Mouse (Mus musculus) midbrain, embryonic 16.5 days (tissue): ENCODE measurements around the gene Cux2. TPM values are rescaled to one million over a fixed set of nuclear protein-coding genes. Genes with fewer than 3 reads are reported as not detected.

Experiments
- ATAC-seq: fragments of 200-750 bp; cut with Nextera tagmentation; 2 replicates; pipeline ENCODE4 v1.8.0; 2017; ENCODE audit warnings: moderate TSS enrichment
- H3K27ac ChIP-seq: fragments of 300-500 bp; sonication (generic); 2 replicates; pipeline ENCODE4 v1.5.1; 2014; ENCODE audit warnings: mild to moderate bottlenecking, low read length, mixed read lengths
- H3K27me3 ChIP-seq: fragments of 300-500 bp; sonication (generic); 2 replicates; pipeline ENCODE4 v1.6.1; 2014; ENCODE audit warnings: low read depth, low read length, mixed read lengths; ENCODE audit not compliant: control insufficient read depth, insufficient read depth
- H3K36me3 ChIP-seq: fragments of 300-500 bp; sonication (generic); 2 replicates; pipeline ENCODE4 v1.6.1; 2014; ENCODE audit warnings: mild to moderate bottlenecking, low read length, moderate library complexity, mixed read lengths; ENCODE audit not compliant: control insufficient read depth, insufficient read depth
- H3K4me1 ChIP-seq: fragments of 300-500 bp; sonication (generic); 2 replicates; pipeline ENCODE4 v1.6.1; 2014; ENCODE audit warnings: mild to moderate bottlenecking, low read length, mixed read lengths; ENCODE audit not compliant: control insufficient read depth, insufficient read depth
- H3K4me2 ChIP-seq: fragments of 300-500 bp; sonication (generic); 2 replicates; pipeline ENCODE4 v1.6.1; 2014; ENCODE audit warnings: mild to moderate bottlenecking, low read length, mixed read lengths
- H3K4me3 ChIP-seq: fragments of 300-500 bp; sonication (generic); 2 replicates; pipeline ENCODE4 v1.5.1; 2014; ENCODE audit warnings: low read depth, mild to moderate bottlenecking, low read length, moderate library complexity, mixed read lengths
- H3K9ac ChIP-seq: fragments of 300-500 bp; sonication (generic); 2 replicates; pipeline ENCODE4 v1.6.1; 2014; ENCODE audit warnings: low read depth, low read length, mixed read lengths
- H3K9me3 ChIP-seq: fragments of 300-500 bp; sonication (generic); replicated peaks from 2 replicates; pipeline ENCODE4 v1.6.1; 2014; ENCODE audit warnings: mild to moderate bottlenecking, low read length, mixed read lengths; ENCODE audit not compliant: control insufficient read depth, poor library complexity, severe bottlenecking
- WGBS: fragments of 180-500 bp; shearing (Covaris S2); extraction: QIAGEN DNeasy Blood & Tissue Kit; methylation state at CpG from one replicate; pipeline ENCODE4 v1.1.7; 2014; 5-methylcytosine and 5-hydroxymethylcytosine counted together
- polyA plus RNA-seq: library from polyadenylated mRNA; unstranded; fragments of >200 nt; fragmentation: Nextera tagmentation; extraction: Ambion mirVana; gene quantifications from 2 replicates; pipeline ENCODE4 v1.2.1, GENCODE M21; 2015

The Cux2 gene
- polyA plus RNA-seq, 1 experiment from 2014 or later: 20.2 TPM

DNA sequence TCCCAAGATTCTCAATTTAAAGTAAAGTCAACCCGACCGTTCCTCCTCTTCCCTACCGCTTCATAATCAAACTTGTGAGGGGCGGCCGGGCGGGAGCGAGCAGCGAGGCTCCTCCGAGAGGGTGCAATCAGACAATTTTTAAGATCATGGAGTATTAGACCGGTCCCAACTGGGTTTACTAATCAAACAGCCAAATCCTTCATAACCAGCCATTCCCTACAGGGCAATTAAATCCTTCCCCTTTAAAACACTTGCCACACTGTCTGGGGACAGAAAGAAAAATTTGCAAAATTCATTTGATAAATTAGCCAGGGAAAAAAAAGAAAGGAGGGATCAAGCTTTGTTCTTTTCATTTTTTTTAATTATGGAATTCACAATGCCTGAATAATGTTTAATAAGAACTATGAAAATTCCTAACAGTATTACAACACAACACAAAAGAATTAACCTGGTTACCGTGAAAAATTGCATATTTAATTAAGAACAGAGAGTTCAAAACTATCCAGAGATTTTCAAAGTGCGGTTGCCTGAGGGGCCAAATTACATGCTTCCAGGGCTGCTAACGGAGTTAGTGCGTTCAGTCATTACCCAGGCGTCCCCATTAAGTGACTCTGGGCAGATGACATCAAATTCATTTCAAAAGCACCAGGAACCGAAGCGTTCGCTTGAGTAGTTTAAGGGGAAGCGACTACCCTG, 17.3 kb downstream of the Cux2 start:
- no peak overlapping the region for H3K9ac ChIP-seq

GRCm38 (mm10) chr5:122031146-122031545, 18.8 kb downstream of the Cux2 start:
- H3K4me2 ChIP-seq: no peak overlapping the region
- H3K9ac ChIP-seq: no peak overlapping the region
- H3K27ac ChIP-seq: no peak overlapping the region
- H3K4me3 ChIP-seq: no peak overlapping the region
- H3K4me1 ChIP-seq: peaks cover 10% of the 10 kb centered on the region
- H3K27me3 ChIP-seq: no peaks in the 10 kb centered on the region
- 75% methylated on average over 12 of the region's 12 CpGs for WGBS
- ATAC-seq: no peak
- H3K36me3 ChIP-seq: peaks cover 3% of the 10 kb centered on the region
- H3K9me3 ChIP-seq: 0 out of 2 replicates have a peak, but pooled peaks cover under 1% of the 10 kb centered on the region

More for the DNA sequence above, 17.3 kb downstream of the Cux2 start:
- peaks cover 11% of the 10 kb centered on the region for H3K9me3 ChIP-seq
- ATAC-seq: peak; percentile 66
- H3K36me3 ChIP-seq: peaks cover 16% of the 10 kb centered on the region
- peak overlapping the region; percentile 38; the same call in 1 of the 2 replicates for H3K27ac ChIP-seq
- peaks cover 10% of the 10 kb centered on the region for H3K4me1 ChIP-seq
- no peak overlapping the region for H3K4me2 ChIP-seq
- no peak overlapping the region for H3K4me3 ChIP-seq
- WGBS: 25% methylated on average over 19 of the region's 19 CpGs
- H3K27me3 ChIP-seq: no peaks in the 10 kb centered on the region

GRCm38 (mm10) chr5:122030640-122031039, 19.3 kb downstream of the Cux2 start:
- no peaks in the 10 kb centered on the region for H3K36me3 ChIP-seq
- H3K4me1 ChIP-seq: peaks cover 10% of the 10 kb centered on the region
- H3K9ac ChIP-seq: no peak overlapping the region
- H3K4me3 ChIP-seq: no peak overlapping the region
- no peaks in the 10 kb centered on the region for H3K27me3 ChIP-seq
- no peaks in the 10 kb centered on the region for H3K9me3 ChIP-seq
- no peak overlapping the region for H3K4me2 ChIP-seq
- 69% methylated on average over 8 of the region's 11 CpGs for WGBS
- H3K27ac ChIP-seq: no peak overlapping the region
- ATAC-seq: no peak

DNA sequence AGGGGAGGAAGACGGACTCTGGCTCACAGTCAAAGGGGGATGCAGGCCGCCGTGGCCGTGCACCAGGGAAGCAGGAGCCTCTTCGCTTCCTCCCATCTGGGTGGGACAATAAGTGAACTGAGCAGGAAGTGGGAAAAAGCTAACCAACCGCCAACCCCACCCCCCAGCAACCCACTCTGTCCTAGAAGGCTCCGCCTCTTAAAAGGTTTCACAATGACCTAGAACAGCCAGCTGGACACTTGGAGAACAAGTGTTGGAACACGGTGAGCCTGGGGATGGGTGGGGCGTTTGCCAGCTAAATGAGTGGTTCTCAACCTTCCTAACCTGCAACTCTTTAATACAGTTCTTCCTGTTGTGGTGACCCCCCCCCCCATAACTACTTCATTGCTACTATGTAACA, 23.1 kb downstream of the Cux2 start:
- Histone ChIP-seq H3K4me1 (no peaks in the 10 kb centered on the region), H3K9me3 (peaks cover 6% of the 10 kb centered on the region; the same call in 1 of the 2 replicates), H3K9ac (no peak overlapping the region), H3K4me3 (no peak overlapping the region), H3K27me3 (no peaks in the 10 kb centered on the region), H3K36me3 (0 out of 2 replicates have a peak, but pooled peaks cover 5% of the 10 kb centered on the region), H3K4me2 (no peak overlapping the region), H3K27ac (no peak overlapping the region)
- WGBS: 81% methylated on average over 9 of the region's 9 CpGs
- ATAC-seq: no peak

DNA sequence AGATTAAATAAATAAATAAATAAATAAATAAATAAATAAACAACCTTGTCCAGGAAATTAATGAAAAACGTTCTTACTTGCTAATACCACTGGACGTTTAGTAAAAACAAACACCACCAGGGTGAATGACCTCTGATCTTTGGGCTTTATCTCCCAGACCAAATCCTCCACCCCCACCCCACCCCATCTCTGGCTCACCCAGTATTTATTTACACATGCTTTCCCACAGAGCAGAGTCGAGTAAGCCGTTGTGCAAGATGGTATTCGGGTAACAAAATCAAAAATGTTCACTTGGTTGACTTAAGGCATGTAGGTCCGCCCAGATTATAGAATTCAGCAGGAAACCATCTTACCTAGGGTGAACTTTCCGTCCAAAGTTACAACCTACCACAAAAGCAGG, 23.6 kb downstream of the Cux2 start:
- H3K4me2 ChIP-seq: no peak overlapping the region
- no peak for ATAC-seq
- 80% methylated on average over 7 of the region's 7 CpGs for WGBS

DNA sequence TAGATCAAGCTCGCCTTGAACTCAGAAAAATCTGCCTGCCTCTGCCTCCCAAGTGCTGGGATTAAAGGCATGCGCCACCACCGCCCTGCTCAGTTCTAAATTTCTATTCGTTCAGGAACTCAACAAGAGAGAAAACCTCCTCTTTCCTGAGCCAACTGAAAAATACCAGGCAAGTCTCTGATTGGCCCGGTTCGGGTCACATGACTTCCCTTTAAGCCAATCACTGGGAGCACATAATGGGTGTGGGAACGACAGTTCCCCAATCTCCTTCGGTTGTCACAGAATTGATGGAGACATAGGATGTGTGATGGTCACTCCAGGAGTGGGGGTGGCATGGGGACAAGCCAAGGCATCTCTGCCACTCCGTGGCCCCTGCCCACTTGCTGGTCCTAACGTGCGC, 24.8 kb downstream of the Cux2 start:
- Histone ChIP-seq H3K36me3 (0 out of 2 replicates have a peak, but pooled peaks cover 5% of the 10 kb centered on the region), H3K27ac (no peak overlapping the region), H3K4me2 (no peak overlapping the region), H3K4me1 (no peaks in the 10 kb centered on the region), H3K9ac (no peak overlapping the region), H3K9me3 (peaks cover 7% of the 10 kb centered on the region; the same call in 1 of the 2 replicates), H3K4me3 (no peak overlapping the region), H3K27me3 (no peaks in the 10 kb centered on the region)
- ATAC-seq: no peak
- WGBS: 96% methylated on average over 11 of the region's 11 CpGs

More for the DNA sequence above, 23.6 kb downstream of the Cux2 start:
- H3K4me3 ChIP-seq: no peak overlapping the region
- 0 out of 2 replicates have a peak, but pooled peaks cover 5% of the 10 kb centered on the region for H3K36me3 ChIP-seq
- no peaks in the 10 kb centered on the region for H3K4me1 ChIP-seq
- no peaks in the 10 kb centered on the region for H3K27me3 ChIP-seq
- no peak overlapping the region for H3K9ac ChIP-seq
- peaks cover 7% of the 10 kb centered on the region; the same call in 1 of the 2 replicates for H3K9me3 ChIP-seq
- H3K27ac ChIP-seq: no peak overlapping the region

- no peak overlapping the region for H3K4me2 ChIP-seq
- H3K4me1 ChIP-seq: peaks cover 7% of the 10 kb centered on the region; the same call in 1 of the 2 replicates
- H3K27ac ChIP-seq: no peak overlapping the region
- H3K4me3 ChIP-seq: no peak overlapping the region
- no peaks in the 10 kb centered on the region for H3K27me3 ChIP-seq
- peaks cover 7% of the 10 kb centered on the region; the same call in 1 of the 2 replicates for H3K9me3 ChIP-seq
- 0 out of 2 replicates have a peak, but pooled peaks cover 5% of the 10 kb centered on the region for H3K36me3 ChIP-seq
- ATAC-seq: 0 out of 2 replicates have a peak, but pooled peaks have one; percentile 27
- 64% methylated on average over 17 of the region's 17 CpGs for WGBS
- H3K9ac ChIP-seq: no peak overlapping the region
These were observed 30.6 kb downstream of the Cux2 start for GRCm38 (mm10) chr5:122019288-122019687.

GRCm38 (mm10) chr5:122017778-122018177, 32.1 kb downstream of the Cux2 start:
- H3K4me3 ChIP-seq: no peak overlapping the region
- H3K27ac ChIP-seq: no peak overlapping the region
- H3K36me3 ChIP-seq: 0 out of 2 replicates have a peak, but pooled peaks cover 4% of the 10 kb centered on the region
- no peak for ATAC-seq
- no peak overlapping the region for H3K4me2 ChIP-seq
- no peaks in the 10 kb centered on the region for H3K27me3 ChIP-seq
- peaks cover 7% of the 10 kb centered on the region; the same call in 1 of the 2 replicates for H3K4me1 ChIP-seq
- peaks cover 7% of the 10 kb centered on the region; the same call in 1 of the 2 replicates for H3K9me3 ChIP-seq
- WGBS: 59% methylated on average over 9 of the region's 9 CpGs
- H3K9ac ChIP-seq: no peak overlapping the region

DNA sequence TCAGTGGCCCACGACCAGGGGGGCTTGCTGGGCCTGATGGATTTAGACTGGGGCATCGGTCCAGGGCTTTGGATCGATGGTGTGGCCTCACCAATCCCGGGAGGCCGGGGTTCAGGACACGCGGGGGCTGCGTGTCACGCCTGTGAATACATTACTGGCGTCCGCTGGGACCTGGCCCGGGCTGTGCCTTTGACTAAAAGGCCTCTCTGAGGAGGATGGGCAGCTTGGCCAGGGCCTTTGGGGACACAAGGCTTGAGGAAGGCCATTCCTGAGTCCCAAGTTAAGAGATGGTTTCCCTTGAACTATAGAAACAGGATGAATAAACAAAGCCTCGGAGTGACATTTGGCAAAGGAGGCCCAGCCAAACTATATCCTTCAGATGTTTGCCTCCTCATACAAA, 32.6 kb downstream of the Cux2 start:
- peaks cover 7% of the 10 kb centered on the region; the same call in 1 of the 2 replicates for H3K4me1 ChIP-seq
- H3K27me3 ChIP-seq: no peaks in the 10 kb centered on the region
- H3K36me3 ChIP-seq: 0 out of 2 replicates have a peak, but pooled peaks cover 3% of the 10 kb centered on the region
- WGBS: 36% methylated on average over 13 of the region's 13 CpGs
- no peak overlapping the region for H3K9ac ChIP-seq
- H3K4me3 ChIP-seq: no peak overlapping the region
- peaks cover 6% of the 10 kb centered on the region; the same call in 1 of the 2 replicates for H3K9me3 ChIP-seq
- H3K4me2 ChIP-seq: no peak overlapping the region
- no peak overlapping the region for H3K27ac ChIP-seq
- ATAC-seq: 0 out of 2 replicates have a peak, but pooled peaks have one; percentile 36
